Mouse (Mus musculus) forebrain, embryonic 14.5 days (tissue): ENCODE data around the gene Palld. TPM values are rescaled to one million over a fixed set of nuclear protein-coding genes. Genes with fewer than 3 reads are reported as not detected.

Source experiments
- ATAC-seq: fragments of 200-750 bp; cut with Nextera tagmentation; 2 replicates; pipeline ENCODE4 v1.8.0; 2017; ENCODE audit warnings: mild to moderate bottlenecking, moderate library complexity
- DNase-seq: peaks from one replicate; pipeline ENCODE4 v3.0.0-alpha.2; 2015; ENCODE audit warnings: low spot score
- H3K27ac ChIP-seq: fragments of 300-500 bp; sonication (generic); 2 replicates; pipeline ENCODE4 v1.5.1; 2014; ENCODE audit warnings: low read depth, mild to moderate bottlenecking, control low read depth, low read length, moderate library complexity
- H3K27me3 ChIP-seq: fragments of 300-500 bp; sonication (generic); replicated peaks from 2 replicates; pipeline ENCODE4 v1.6.1; 2014; ENCODE audit warnings: low read length, control low read depth, mixed read lengths; ENCODE audit not compliant: control insufficient read depth, insufficient read depth
- H3K36me3 ChIP-seq: fragments of 300-500 bp; sonication (generic); 2 replicates; pipeline ENCODE4 v1.6.1; 2014; ENCODE audit warnings: low read length, control low read depth; ENCODE audit not compliant: control insufficient read depth, insufficient read depth
- H3K4me1 ChIP-seq: fragments of 300-500 bp; sonication (generic); 2 replicates; pipeline ENCODE4 v1.6.1; 2014; ENCODE audit warnings: antibody characterized with exemption, low read length, control low read depth; ENCODE audit not compliant: control insufficient read depth, insufficient read depth
- H3K4me2 ChIP-seq: fragments of 300-500 bp; sonication (generic); 2 replicates; pipeline ENCODE4 v1.6.1; 2014; ENCODE audit warnings: mild to moderate bottlenecking, control low read depth, low read length
- H3K4me3 ChIP-seq: fragments of 300-500 bp; sonication (generic); 2 replicates; pipeline ENCODE4 v1.5.1; 2014; ENCODE audit warnings: low read depth, low read length, control low read depth
- H3K9ac ChIP-seq: fragments of 300-500 bp; sonication (generic); 2 replicates; pipeline ENCODE4 v1.6.1; 2014; ENCODE audit warnings: mild to moderate bottlenecking, low read length, control low read depth, moderate library complexity
- H3K9me3 ChIP-seq: fragments of 300-500 bp; sonication (generic); replicated peaks from 2 replicates; pipeline ENCODE4 v1.6.1; 2016; ENCODE audit warnings: low read length, control low read depth, mixed read lengths; ENCODE audit not compliant: control insufficient read depth
- WGBS: fragments of 180-500 bp; shearing (Covaris S2); extraction: QIAGEN DNeasy Blood & Tissue Kit; methylation state at CpG from one replicate; pipeline ENCODE4 v1.1.7; 2014; 5-methylcytosine and 5-hydroxymethylcytosine counted together
- polyA plus RNA-seq: library from polyadenylated mRNA; unstranded; fragments of >200 nt; fragmentation: Nextera tagmentation; extraction: Ambion mirVana; gene quantifications from 2 replicates; pipeline ENCODE4 v1.2.1, GENCODE M21; 2014

The Palld gene
- polyA plus RNA-seq, 1 experiment from 2014 or later: 15.9 TPM

DNA sequence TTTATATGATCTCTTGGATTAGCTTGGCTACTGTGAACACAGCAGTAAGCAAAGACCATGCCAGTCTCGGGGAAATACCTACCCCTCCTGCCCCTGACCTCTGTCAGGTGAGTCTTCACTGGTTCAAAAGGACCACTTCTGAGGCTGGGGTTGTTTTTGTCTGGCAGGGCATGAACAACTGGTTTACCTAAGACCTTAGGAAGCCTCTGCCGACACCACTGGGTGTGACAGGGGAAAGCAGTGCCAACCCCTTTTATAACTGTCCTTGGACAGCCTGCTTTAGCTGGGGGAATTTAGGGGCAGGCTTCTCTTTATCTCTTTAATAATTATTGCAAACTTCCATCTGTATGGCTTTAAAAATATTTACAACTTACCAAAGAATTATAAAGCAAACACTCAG is 284.8 kb downstream of the Palld start:
- Histone ChIP-seq H3K36me3 (no peaks in the 10 kb centered on the region), H3K4me3 (no peak overlapping the region), H3K4me2 (no peak overlapping the region), H3K27ac (no peak overlapping the region), H3K9ac (no peak overlapping the region), H3K9me3 (no peaks in the 10 kb centered on the region), H3K4me1 (no peaks in the 10 kb centered on the region), H3K27me3 (no peaks in the 10 kb centered on the region)
- DNase-seq: no peak
- no peak for ATAC-seq
- WGBS: 80% methylated on average over 2 of the region's 2 CpGs

DNA sequence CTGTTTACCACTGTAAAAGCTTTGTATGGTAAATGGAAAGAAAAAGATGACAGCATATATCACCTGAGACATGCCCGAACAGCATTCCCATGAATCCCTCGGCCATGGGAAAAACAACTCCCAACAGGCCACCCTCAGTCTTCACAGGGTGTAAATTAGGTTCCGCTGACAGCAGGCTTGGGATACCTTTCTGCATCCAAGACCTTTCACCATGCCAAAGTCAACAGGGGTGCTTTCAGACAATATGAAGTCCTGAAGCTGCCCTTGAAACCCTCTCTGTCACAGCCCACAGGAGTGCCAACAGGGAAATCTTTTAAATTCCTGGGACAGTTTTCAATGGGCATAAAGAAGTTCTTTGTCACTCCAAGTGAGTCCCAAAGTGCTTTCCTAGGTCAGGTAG is 285.4 kb downstream of the Palld start:
- H3K27ac ChIP-seq: no peak overlapping the region
- H3K4me3 ChIP-seq: no peak overlapping the region

GRCm38 (mm10) chr8:61615711-61616697 is 286.5 kb downstream of the Palld start:
- no peak for ATAC-seq
- H3K4me2 ChIP-seq: no peak overlapping the region
- H3K27me3 ChIP-seq: no peaks in the 10 kb centered on the region
- H3K9ac ChIP-seq: no peak overlapping the region
- no peaks in the 10 kb centered on the region for H3K9me3 ChIP-seq
- no peaks in the 10 kb centered on the region for H3K4me1 ChIP-seq
- no peak for DNase-seq
- H3K4me3 ChIP-seq: no peak overlapping the region
- H3K27ac ChIP-seq: no peak overlapping the region
- H3K36me3 ChIP-seq: no peaks in the 10 kb centered on the region
- WGBS: 82% methylated on average over 9 of the region's 9 CpGs

More for the DNA sequence above, 285.4 kb downstream of the Palld start:
- Histone ChIP-seq H3K4me2 (no peak overlapping the region), H3K4me1 (no peaks in the 10 kb centered on the region), H3K27me3 (no peaks in the 10 kb centered on the region), H3K9ac (no peak overlapping the region), H3K36me3 (no peaks in the 10 kb centered on the region), H3K9me3 (no peaks in the 10 kb centered on the region)
- ATAC-seq (no peak), DNase-seq (no peak)
- 84% methylated on average over 3 of the region's 3 CpGs for WGBS

GRCm38 (mm10) chr8:61611741-61612140 is 290.7 kb downstream of the Palld start:
- ATAC-seq: no peak
- DNase-seq: no peak
- Histone ChIP-seq H3K4me2 (no peak overlapping the region), H3K4me3 (no peak overlapping the region), H3K27me3 (no peaks in the 10 kb centered on the region), H3K4me1 (peaks cover 4% of the 10 kb centered on the region), H3K27ac (no peak overlapping the region), H3K9me3 (no peaks in the 10 kb centered on the region), H3K36me3 (no peaks in the 10 kb centered on the region), H3K9ac (no peak overlapping the region)
- 88% methylated on average over 6 of the region's 6 CpGs for WGBS

GRCm38 (mm10) chr8:61611077-61611476 is 291.4 kb downstream of the Palld start:
- DNase-seq: no peak
- 90% methylated on average over 7 of the region's 7 CpGs for WGBS
- H3K9ac ChIP-seq: no peak overlapping the region
- no peaks in the 10 kb centered on the region for H3K9me3 ChIP-seq
- H3K4me1 ChIP-seq: peaks cover 4% of the 10 kb centered on the region
- H3K27ac ChIP-seq: no peak overlapping the region
- no peaks in the 10 kb centered on the region for H3K27me3 ChIP-seq
- no peak overlapping the region for H3K4me3 ChIP-seq
- H3K4me2 ChIP-seq: no peak overlapping the region
- no peaks in the 10 kb centered on the region for H3K36me3 ChIP-seq
- no peak for ATAC-seq

DNA sequence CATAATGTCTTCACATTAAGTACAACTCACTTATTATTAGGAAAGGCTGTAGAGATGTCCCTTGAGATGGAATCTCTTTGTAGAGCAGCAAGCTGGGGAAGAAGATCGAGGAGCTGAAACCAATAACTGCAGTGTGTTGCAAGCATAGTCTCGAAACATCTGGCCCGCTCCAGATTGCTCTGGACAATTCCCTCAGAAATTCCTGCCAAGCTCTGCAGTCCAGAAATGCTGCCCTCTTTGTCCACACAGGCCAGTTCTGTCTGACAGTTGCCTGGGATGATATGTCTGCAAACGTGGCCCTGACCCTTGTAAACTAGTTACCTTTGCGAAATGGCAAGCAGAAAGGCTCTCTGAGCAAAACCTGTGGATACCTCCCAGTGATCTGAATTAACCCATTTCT is 291.9 kb downstream of the Palld start:
- DNase-seq (no peak), ATAC-seq (no peak)
- no peaks in the 10 kb centered on the region for H3K27me3 ChIP-seq
- H3K36me3 ChIP-seq: no peaks in the 10 kb centered on the region
- no peak overlapping the region for H3K4me3 ChIP-seq
- WGBS: 86% methylated on average over 5 of the region's 5 CpGs
- H3K4me2 ChIP-seq: no peak overlapping the region
- no peak overlapping the region for H3K27ac ChIP-seq
- peaks cover 4% of the 10 kb centered on the region for H3K4me1 ChIP-seq
- H3K9ac ChIP-seq: no peak overlapping the region
- H3K9me3 ChIP-seq: no peaks in the 10 kb centered on the region

DNA sequence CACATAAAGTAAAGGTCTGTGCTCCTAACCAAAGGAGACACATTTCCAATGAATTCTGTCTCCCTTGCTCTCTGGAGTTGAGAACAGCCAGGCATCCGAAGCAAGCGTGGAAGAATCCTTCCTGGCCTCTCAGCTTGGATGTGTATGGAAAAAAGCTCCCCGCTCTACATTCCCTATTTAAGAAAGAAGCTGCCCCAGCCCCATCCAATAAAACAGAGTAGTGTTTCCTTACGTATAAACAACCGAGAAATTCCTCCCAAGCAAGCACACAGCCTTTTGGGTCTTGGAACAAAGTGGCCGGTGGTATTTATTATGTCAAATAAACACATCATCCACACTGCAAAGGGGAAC is 295.1 kb downstream of the Palld start:
- ATAC-seq (peak; percentile 21; the same call in 1 of the 2 replicates), DNase-seq (peak; percentile 36)
- Histone ChIP-seq H3K4me3 (no peak overlapping the region), H3K27me3 (no peaks in the 10 kb centered on the region), H3K4me2 (no peak overlapping the region), H3K9me3 (no peaks in the 10 kb centered on the region), H3K27ac (peak overlapping the region; percentile 40; the same call in 1 of the 2 replicates), H3K9ac (no peak overlapping the region), H3K36me3 (no peaks in the 10 kb centered on the region), H3K4me1 (peaks cover 4% of the 10 kb centered on the region)
- WGBS: 7% methylated on average over 6 of the region's 6 CpGs

- H3K9ac ChIP-seq: peak overlapping the region; percentile 26; the same call in 1 of the 2 replicates
- ATAC-seq (peak; percentile 88), DNase-seq (peak; percentile 87)
- peak overlapping the region; percentile 2; the same call in 1 of the 2 replicates for H3K4me2 ChIP-seq
- H3K4me1 ChIP-seq: peaks cover 4% of the 10 kb centered on the region
- 11% methylated on average over 8 of the region's 8 CpGs for WGBS
- H3K9me3 ChIP-seq: no peaks in the 10 kb centered on the region
- H3K4me3 ChIP-seq: no peak overlapping the region
- H3K27ac ChIP-seq: peak overlapping the region; percentile 40; the same call in 1 of the 2 replicates
- no peaks in the 10 kb centered on the region for H3K27me3 ChIP-seq
- no peaks in the 10 kb centered on the region for H3K36me3 ChIP-seq
These were observed 295.6 kb downstream of the Palld start for GRCm38 (mm10) chr8:61606795-61607462.

DNA sequence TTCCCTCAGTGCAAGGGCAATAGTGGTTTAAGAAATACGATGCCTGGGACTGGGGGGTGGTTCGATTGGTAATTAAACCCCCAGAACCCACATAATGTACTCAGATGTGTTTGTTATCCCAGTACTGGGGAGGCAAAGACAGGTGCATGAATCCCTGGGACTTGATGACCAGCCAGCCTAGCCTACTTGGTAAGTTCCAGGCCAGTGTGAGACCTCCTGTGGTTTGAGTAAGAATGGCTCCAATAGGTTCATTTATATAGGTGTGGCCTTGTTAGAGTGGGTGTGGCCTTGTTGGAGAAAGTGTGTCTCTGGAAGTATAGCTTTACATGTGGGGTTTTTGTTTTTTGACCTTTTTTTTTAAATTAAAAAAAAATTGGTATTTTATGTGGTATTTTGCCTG is 297.6 kb downstream of the Palld start:
- WGBS: 89% methylated on average over 2 of the region's 2 CpGs
- Histone ChIP-seq H3K4me2 (no peak overlapping the region), H3K27ac (no peak overlapping the region), H3K4me1 (peaks cover 4% of the 10 kb centered on the region), H3K9me3 (no peaks in the 10 kb centered on the region), H3K27me3 (no peaks in the 10 kb centered on the region), H3K4me3 (no peak overlapping the region), H3K9ac (no peak overlapping the region), H3K36me3 (no peaks in the 10 kb centered on the region)
- DNase-seq (no peak), ATAC-seq (no peak)
